Mouse (Mus musculus) liver, adult (tissue): ENCODE results near the gene Olfr1228.

Experiments used
- GATA4 ChIP-seq: IDR thresholded peaks from 2 replicates; pipeline ENCODE4 v1.6.1; 2014; ENCODE audit warnings: mild to moderate bottlenecking, low read length; ENCODE audit not compliant: insufficient replicate concordance

Gene Olfr1228

GRCm38 (mm10) chr2:89253962-89254361 lies at the start of gene Olfr1228:
TSS of gene Olfr1228 (minus strand) at chr2:89254062.
- no peak for TF ChIP-seq GATA4

GRCm38 (mm10) chr2:89297168-89297567 lies 43.3 kb upstream of the Olfr1228 start, which contains the start of gene Olfr1230:
TSS of gene Olfr1230 (minus strand) at chr2:89297268.
- no peak for TF ChIP-seq GATA4

- TF ChIP-seq GATA4: no peak
Measured at GRCm38 (mm10) chr2:89287914-89288313, 34.1 kb upstream of the Olfr1228 start, which contains the start of gene Olfr1229. TSS of gene Olfr1229 (minus strand) at chr2:89288014.

- no peak for TF ChIP-seq GATA4
Measured at GRCm38 (mm10) chr2:89199948-89200347, 53.9 kb downstream of the Olfr1228 start, which contains the start of gene Olfr1226. TSS of gene Olfr1226 (minus strand) at chr2:89200048.
